Mouse (Mus musculus): Measurements from ENCODE around the gene Ecm2. TPM values are rescaled to one million over a fixed set of nuclear protein-coding genes. Genes with fewer than 3 reads are reported as not detected.
A peak's percentile ranks its signal among the peaks of the same experiment; 100 is the strongest.

The Ecm2 gene
- total RNA-seq, 2 experiments from 2014 or later: 13.2 to 13.8 TPM

DNA sequence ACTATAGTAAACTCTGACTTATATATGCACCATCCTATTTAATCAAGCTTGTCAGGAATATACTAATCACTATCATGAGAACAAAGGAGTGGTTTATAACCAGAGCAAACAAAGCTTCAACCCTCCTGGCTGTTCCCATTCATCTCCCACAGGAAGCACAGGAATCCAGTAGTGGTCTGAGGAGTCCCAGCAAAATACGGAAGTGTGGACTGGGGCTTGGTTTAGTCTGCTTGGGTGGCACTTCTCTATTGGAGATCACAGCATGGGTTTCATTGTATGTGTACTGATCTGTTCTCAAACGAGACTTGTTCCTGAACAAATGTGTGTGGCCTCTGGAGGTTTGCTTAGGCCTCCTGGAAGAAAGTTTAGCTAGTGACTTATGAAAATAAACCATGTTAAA, 14.2 kb downstream of the Ecm2 start:
- no peak for DNase-seq

DNA sequence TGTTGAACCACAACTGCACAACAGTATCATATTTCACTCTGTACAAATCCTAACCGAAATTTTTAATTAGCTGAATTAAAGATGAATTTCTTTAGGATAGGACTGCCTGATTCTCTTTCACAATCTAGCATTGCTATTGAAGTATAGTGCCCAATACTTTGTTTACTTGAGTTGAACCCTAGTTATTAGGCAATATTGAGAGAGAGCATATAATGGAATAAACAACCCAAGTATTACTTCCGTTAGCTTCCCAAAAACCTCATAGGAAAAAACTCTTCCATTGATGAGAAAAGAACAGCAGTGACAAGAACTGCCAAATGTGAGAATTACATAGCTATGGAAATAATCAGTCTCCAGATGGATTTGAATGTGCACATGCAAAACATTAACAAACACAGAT, 21.6 kb downstream of the Ecm2 start:
- DNase-seq: no peak

DNA sequence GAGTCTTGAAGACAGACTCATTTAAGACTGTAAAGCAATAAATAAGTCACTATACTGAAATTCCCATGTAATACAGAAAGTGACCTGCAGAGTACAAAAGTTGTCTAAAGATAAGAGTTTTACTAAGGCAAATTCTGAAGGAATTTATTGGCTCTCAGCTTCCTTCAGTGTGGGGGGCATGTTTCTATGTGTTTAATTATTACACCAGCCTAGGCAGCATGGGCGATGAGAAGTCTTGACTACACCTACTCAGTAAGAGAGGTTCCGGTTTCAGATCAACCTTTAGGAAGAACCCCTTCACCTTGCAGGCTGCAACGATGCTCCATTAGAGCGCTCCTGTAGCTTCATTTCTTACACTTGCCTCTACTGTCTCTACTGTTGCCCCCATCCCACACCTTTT, 26.0 kb downstream of the Ecm2 start:
- DNase-seq: no peak

DNA sequence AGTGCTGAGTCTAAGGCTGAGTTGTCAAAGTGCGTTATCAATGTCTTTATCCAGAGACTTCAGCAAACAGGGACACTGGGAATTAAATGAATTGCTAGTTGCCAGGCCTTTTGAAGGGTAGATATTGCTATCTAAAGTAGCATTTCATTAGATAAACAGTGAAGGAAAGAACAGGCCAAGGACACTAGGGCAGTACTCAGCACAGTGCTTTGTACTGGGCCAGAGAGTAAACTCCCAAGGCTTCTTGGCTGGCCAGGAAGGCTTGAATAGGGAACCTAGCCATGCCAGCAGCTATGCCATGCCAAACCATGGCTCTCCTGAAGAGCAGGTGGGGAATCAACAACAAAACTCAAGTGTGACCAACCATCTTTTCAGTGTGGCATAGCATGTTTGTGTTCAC, 32.3 kb downstream of the Ecm2 start:
- DNase-seq: no peak

DNA sequence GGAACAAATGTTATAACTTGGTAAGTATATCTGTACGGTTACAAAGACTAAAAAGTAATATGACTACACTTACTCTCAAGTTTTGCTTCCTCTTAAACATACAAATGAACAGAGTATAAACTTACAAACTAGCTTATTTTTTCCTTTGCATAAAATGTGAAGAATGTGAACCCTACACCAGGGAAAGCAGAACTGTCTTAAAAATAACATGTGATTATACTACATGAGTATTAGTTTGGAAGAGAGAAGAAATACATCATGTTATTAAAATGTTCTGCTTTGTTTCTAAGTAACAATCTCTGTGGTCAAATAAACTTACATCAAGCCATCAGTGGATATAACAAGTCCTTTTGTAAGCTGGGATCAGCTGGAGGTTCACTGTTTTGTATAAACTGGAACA, 34.1 kb downstream of the Ecm2 start:
- DNase-seq: no peak

DNA sequence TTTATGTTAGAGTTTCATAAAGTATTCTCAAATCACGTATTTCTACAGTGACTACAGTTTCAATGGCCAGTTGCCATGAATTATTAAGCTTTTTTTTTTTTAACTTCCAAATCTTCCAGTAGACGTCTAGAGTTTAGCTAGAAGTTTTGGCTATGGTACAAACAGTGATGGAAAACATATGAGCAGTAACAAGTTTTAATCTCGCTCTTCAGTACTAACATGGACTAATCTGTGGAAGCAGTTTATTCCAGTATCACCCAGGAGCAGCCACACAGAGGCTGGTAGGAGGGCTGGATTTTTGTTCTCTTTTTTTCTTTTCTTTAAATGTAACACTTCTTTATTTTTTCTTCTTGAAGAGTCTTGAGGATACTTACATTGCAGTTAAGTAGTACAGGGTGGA, 39.7 kb downstream of the Ecm2 start, which contains the start of gene Aspn:
Gene Aspn (plus strand): TSS at position 165 of the 400 bp plus-strand sequence.
- DNase-seq: no peak

DNA sequence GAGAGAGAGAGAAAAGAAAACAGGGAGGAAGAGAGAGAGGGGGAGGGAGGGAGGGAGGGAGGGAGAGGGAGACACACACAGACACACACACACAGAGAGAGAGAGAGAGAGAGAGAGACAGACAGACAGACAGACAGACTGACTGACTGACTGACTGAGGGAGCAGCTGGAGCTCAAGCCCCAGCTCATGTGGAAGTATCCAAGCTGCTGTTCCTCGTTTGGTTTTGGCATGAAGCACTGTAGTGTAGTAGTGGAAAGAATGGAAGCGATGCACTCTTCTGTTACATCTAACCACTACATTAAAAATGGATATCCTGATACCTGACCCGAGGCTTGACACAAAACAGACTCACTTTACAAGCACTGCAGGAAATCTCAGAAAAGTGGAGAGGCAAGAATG, 41.0 kb downstream of the Ecm2 start:
- DNase-seq: peak; percentile 39

DNA sequence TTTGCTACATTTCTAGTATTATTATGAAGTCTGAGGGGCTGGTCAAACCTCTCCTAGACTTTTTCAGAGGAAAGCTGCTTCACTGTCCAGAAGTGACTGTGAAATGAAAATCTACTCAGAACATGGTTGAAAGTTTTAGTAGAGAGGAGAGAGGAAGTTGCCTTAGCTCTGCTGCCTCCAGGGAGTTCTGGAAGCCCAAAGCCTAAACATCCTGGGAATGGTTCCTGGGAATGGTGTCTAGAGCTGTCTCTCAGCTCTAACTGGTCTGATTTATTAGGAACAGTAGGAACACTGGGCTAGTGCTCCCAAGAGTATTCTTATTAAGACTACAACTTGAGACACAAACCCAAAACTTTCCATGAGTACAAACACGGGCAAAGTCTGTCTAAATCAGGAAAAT, 41.9 kb downstream of the Ecm2 start:
- peak; percentile 18 for DNase-seq

DNA sequence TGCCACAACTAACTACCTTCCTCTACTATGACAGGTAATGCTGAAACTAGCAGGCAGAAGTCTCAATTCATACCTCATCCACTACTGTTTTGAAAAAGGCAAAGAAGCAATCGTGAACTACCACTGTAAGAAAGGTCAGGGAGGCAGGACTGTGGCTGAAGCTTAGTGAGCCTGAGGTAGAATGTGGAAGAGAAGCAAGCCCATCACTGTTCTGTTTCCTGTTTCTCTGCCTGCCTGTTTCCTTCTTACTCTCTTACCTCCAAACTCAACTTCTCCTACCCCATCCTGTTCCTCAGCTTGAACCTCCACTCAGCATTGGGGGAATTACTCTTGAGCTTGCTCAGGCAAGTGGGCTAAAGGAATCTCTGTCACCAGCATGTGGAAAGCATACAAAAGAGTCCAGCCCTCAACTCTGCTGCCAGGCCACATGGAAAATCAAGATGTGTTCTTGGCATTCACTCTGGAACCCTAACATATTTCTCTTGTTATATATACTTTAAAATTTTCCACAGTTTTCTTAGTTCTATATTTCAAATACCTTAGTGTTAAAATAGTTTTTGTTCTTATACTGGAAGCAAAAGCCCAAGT, 43.0 kb downstream of the Ecm2 start:
- no peak for DNase-seq

DNA sequence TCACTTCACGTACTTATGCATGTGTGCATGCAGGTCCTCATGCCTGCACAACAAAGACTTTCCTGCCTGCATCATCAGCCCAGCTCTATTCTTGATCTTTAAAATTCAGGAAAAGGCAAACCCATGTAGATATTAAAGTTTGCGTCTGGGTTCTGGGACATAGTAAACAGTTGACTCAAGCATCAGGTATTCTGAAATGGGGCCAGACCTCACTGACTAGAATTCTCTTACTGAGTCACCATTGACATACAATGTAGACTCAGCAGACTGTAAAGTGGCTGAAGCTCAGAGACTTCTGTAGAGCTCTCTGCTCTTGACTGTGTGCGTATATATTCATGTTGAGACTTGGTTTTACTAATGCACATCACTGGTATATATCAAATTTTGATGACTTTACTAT, 45.0 kb downstream of the Ecm2 start:
- DNase-seq: no peak

DNA sequence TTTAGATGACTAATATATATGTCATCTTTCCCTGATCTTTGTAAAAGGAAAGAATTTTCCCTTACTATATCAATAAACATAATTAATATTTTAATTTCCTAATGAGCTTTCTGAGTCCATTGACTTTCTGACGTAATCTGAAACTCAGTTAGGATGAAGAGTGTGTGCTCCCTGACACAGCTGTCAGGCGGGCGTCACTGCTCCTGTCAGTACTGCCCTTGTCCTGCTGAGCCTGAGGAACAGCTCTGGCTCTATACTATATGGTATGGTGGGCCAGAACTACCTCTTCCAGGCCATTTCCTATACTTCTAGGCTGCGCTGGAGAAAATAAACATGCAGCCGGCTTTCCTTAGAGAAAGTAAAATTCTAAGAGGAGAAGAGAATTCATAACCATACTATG, 49.9 kb downstream of the Ecm2 start:
- no peak for DNase-seq

DNA sequence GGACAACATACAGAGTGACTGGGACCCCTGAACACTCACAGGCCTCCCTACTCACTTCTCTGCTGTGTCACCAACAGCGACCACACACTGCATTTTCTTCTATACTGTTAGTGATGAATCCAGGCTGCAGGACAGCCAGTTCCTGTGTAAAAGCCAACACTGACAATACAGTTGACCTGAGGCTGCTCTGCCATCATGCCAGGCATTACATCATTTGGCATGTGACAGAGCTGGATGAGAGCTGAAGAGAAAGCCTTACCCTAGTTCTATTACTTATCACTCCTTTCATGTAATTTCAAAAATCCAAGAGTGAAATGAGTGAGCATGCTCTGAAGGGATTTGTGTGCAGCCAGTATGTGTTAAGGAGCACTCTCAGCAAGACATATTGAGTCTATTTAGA, 51.6 kb downstream of the Ecm2 start:
- DNase-seq: peak; percentile 25

DNA sequence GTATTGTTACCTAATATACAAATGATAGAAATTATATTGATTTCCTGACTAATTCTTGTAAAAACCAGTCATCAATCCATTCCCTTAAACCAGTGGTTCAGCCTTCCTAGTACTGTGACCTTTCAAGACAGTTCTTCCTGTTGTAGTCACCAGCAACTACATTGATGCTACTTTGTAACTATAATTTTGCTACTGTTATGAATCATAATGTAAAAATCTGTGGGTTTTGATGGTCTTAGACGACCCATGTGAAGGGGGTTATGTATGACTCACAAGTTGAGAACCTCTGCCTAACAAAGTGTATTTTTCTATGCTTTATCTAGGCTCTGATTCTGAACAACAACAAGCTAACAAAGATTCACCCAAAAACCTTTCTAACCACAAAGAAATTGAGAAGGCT, 52.3 kb downstream of the Ecm2 start:
- DNase-seq: no peak

DNA sequence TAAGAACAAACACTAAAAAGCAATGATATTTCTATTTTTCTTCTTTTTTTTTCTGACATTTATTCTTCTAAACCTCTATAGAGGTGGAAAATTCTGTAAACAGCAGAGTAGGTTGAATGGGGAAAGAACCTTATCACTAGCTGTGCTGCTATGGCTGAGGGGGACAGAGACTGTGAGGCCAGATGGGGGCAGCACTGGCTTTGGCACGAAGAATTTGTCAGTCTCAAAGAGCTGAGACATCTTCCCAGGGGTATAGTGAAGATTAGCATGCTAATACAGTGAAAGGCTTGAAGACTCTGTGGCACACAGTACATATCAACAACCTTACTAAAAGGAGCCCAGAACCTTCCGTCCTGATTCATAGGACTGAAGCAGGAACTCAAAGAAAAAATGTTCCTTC, 54.6 kb downstream of the Ecm2 start:
- DNase-seq: peak; percentile 57

DNA sequence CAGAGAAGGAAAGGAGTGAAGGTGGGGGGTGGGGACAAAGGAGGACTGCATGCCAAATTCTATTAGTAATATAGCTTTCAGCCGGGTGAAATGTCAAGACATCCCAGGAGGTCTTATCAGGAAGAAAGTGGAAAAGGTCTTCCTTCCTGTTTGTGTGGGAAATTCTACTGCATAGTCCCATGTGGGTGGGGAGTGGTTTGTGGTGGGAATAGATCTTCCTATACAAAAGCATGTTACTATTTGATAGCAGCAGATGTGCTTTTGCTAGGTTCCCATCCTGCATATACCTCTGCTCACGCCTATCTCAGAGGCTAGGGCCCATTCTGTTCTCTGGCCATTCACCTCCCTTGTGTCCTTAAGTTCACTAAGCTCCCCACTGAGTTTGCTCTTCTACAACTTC, 56.3 kb downstream of the Ecm2 start:
- no peak for DNase-seq

DNA sequence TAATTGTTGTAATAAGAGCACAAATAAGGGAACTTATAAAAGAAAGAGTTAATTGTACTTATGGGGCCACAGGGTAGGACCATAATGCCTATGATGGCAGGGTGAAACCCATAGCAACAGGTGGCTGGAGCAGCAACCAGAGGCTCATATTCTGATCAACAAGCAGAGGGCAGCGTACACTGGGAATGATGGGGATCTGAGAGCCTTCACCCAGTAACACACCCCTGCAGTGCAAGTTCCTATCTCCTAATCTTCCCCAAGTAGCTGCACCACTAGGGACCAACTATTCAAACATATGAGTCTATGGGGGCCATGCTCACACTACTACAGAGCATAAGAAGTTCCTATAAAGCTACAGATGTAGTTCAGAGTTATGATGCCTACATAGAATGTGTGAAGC, 59.7 kb downstream of the Ecm2 start:
- no peak for DNase-seq

DNA sequence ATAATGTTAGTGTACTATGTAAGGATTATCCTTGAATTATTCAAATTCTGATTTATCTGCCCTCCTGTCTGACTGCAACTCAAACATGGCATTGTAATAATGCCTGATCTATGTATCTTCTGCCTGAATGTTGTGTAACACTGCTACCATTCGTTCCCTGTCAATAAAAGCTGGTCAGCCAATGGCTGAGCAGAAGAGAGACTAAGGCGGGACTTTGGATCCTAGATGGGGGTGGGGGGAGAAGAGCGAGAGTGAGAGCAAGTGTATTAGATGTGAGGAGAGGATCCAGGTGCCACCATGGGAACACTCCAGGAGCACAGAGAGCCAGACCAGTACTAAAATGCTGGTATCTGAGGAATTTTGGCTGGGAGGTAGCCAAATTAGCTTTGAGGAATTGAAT, 65.8 kb downstream of the Ecm2 start:
- DNase-seq: no peak

DNA sequence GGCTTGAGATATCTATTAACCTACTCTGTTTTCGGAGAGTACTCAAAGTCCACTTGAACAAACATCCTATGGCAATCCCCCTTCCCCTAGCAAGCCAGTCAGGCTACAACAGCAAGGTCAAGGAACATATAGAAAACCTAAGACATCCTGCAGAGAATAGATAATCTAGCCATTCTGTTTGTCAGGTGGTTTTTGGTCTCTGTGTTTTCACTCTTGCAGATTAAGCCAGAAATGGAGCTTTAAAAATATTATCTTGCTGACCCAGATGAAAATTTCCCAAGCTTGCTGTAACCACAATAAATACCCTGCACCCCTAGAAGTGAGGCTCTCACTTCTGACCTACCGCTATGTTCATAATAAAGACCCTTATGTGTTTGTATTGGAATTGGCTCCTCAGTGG, 66.8 kb downstream of the Ecm2 start:
- no peak for DNase-seq

DNA sequence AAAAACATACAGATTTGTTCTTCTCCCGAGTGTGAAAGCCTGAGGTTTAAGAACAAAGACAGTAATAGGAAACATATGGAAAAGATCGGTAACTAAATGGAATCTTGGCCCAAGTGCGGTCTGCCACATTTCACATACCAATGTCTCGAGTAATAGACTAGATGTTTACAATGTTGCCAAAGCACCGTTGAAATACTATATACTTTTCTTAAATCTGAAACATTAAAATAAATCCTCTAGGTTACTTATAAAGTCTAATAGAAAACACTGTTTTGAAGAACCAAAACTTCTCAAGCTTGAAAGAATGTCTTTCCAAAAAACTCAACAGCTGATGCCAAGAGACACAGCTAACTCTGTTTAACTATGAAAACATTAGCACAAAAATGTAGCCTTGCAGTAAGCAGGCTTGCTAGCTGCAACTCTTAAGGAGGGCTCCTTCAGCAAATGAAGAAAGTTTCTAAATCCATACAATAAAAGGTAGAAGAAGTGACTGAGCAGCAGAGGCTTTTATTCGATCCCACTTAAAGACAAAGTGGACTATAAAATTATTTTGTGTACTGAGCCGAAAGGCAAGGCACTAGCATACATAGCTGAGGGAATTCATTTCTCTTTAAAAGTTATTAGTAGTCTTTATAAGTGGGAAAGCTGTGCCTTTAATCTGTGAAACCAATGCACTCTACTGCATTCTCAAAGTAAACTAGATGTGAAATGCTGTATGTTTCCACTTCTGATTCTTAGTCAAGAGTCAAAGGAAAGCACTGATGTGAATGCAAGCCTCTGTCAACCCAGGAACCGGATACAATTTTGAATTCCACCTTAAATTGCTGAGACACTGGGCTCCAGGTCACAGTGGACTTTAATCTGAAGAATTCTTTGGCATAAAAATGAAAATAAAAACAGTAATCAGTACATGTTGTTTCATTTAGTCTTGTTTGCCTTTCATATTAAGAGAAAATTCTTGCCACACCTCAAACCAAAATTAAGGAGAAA, 77.2 kb downstream of the Ecm2 start, which contains the start of gene Omd:
Gene Omd (plus strand): TSS at position 922 of the 990 bp plus-strand sequence.
- no peak for DNase-seq

Other genes starting within 250 kb of the Ecm2 start
- gene Fgd3, start 184.5 kb upstream of the Ecm2 start, total RNA-seq (2021): under 1 TPM; 0.27 to 0.55 TPM
- 10 to 100 TPM; 80.9 to 84.3 TPM for gene Bicd2, start 163.2 kb upstream of the Ecm2 start, total RNA-seq (2021)
- 1 to 10 TPM; 9.5 to 9.9 TPM for gene Ippk, start 83.6 kb upstream of the Ecm2 start, total RNA-seq (2021)
- 1 to 10 TPM; 1.4 TPM for gene Tes3-ps, start 11.5 kb upstream of the Ecm2 start, total RNA-seq (2021)
- 100 to 1,000 TPM in 1 of 2 experiments, 10 to 100 TPM in 1; 86.9 to 101 TPM for gene Aspn, start 39.6 kb downstream of the Ecm2 start, total RNA-seq (2021)
- gene Omd, start 77.7 kb downstream of the Ecm2 start, total RNA-seq (2021): under 1 TPM; 0.25 to 0.26 TPM
- gene Ogn, start 103.2 kb downstream of the Ecm2 start, total RNA-seq (2021): 10 to 100 TPM; 70.5 to 74.2 TPM
- gene Cenpp, start 148.0 kb downstream of the Ecm2 start, total RNA-seq (2021): 10 to 100 TPM; 16.1 to 17.0 TPM
- gene Nol8, start 148.3 kb downstream of the Ecm2 start, total RNA-seq (2021): 10 to 100 TPM; 13.7 to 14.5 TPM
- 10 to 100 TPM; 58.9 to 64.4 TPM for gene Iars, start 177.3 kb downstream of the Ecm2 start, total RNA-seq (2021)